Mouse (Mus musculus): ENCODE measurements at regions not wholly inside any gene's neighbourhood (a gene's known extent, or its start where the extent isn't known, plus 50 kb on each side); places are given as distances from the start of the nearest gene placed in this dataset.

DNA sequence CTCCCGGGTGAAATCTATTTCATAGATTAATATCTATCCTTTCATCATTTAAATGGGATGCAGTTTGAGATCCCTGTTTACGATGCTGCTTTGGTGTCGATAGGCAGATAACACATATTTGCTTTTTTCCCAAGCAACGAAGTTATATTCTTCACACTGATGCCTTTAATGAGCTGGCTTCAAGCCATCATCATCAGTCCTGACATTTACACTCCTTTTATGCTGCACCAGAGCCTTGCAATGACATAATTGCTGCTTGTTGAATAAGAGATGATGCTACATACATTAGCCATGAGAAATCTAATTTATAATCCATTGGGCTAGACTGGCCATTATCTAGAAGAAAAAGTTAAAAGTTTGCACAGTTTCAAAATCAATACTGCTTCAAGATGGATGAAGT lies 718.9 kb downstream of the Dnah5 start:
- Histone ChIP-seq H3K4me3 (ENCODE audit: low read depth, low read length) (no peak overlapping the region), H3K27ac (ENCODE audit: low read depth, low read length) (no peak overlapping the region), H3K27me3 (replicated peaks; ENCODE audit: control insufficient read depth, insufficient read depth, low read length) (no peaks in the 10 kb centered on the region), H3K4me2 (no peak overlapping the region), H3K4me1 (replicated peaks; ENCODE audit: control insufficient read depth, insufficient read depth, low read length) (no peaks in the 10 kb centered on the region), H3K36me3 (ENCODE audit: control insufficient read depth, insufficient read depth, low read length) (no peaks in the 10 kb centered on the region), H3K9ac (ENCODE audit: low read depth, low read length) (no peak overlapping the region), H3K9me3 (ENCODE audit: control insufficient read depth, low read length) (no peaks in the 10 kb centered on the region)
- no peak for ATAC-seq (replicated peaks; ENCODE audit: low FRiP score)
- WGBS = 72% methylated on average over 4 of the region's 4 CpGs
- DNase-seq (ENCODE audit: low spot score) = no peak

- Histone ChIP-seq H3K27me3 (replicated peaks; ENCODE audit: control insufficient read depth, insufficient read depth, low read length) (no peaks in the 10 kb centered on the region), H3K4me3 (ENCODE audit: low read depth, low read length) (no peak overlapping the region), H3K9ac (ENCODE audit: low read depth, low read length) (no peak overlapping the region), H3K4me1 (replicated peaks; ENCODE audit: control insufficient read depth, insufficient read depth, low read length) (no peaks in the 10 kb centered on the region), H3K36me3 (ENCODE audit: control insufficient read depth, insufficient read depth, low read length) (no peaks in the 10 kb centered on the region), H3K9me3 (ENCODE audit: control insufficient read depth, low read length) (no peaks in the 10 kb centered on the region), H3K4me2 (no peak overlapping the region), H3K27ac (ENCODE audit: low read depth, low read length) (no peak overlapping the region)
- ATAC-seq (replicated peaks; ENCODE audit: low FRiP score) (no peak), DNase-seq (ENCODE audit: low spot score) (no peak)
- 50% methylated on average over 1 of the region's 1 CpGs for WGBS
Measured at GRCm38 (mm10) chr15:28948245-28948644, 744.7 kb downstream of the Dnah5 start.

Measured in liver, embryonic 11.5 days (tissue).